Mouse (Mus musculus) WW6 (cell line): ENCODE measurements around the gene Aldh4a1.

Experiments used
- DNase-seq: peaks from one replicate; pipeline ENCODE4 v3.0.0-alpha.2; 2013; ENCODE audit warnings: low read depth, low spot score

The Aldh4a1 gene

GRCm38 (mm10) chr4:139669847-139670246 is 47.2 kb downstream of the Aldh4a1 start:
- peak; percentile 43 for DNase-seq

- DNase-seq: no peak
Observed at GRCm38 (mm10) chr4:139675696-139676095, 53.0 kb downstream of the Aldh4a1 start.

- DNase-seq: no peak
Observed at GRCm38 (mm10) chr4:139683728-139684638, 61.3 kb downstream of the Aldh4a1 start.

GRCm38 (mm10) chr4:139684639-139685017 is 62.0 kb downstream of the Aldh4a1 start:
- DNase-seq: no peak

- DNase-seq: no peak
Observed at GRCm38 (mm10) chr4:139688058-139688457, 65.4 kb downstream of the Aldh4a1 start.

GRCm38 (mm10) chr4:139689627-139690269 is 67.1 kb downstream of the Aldh4a1 start:
- DNase-seq: no peak

- DNase-seq: no peak
Observed at GRCm38 (mm10) chr4:139693315-139693714, 70.6 kb downstream of the Aldh4a1 start.

GRCm38 (mm10) chr4:139697755-139698154 is 75.1 kb downstream of the Aldh4a1 start:
- DNase-seq: no peak

GRCm38 (mm10) chr4:139698602-139699001 is 75.9 kb downstream of the Aldh4a1 start:
- no peak for DNase-seq
